Mouse (Mus musculus) lung, embryonic 14.5 days (tissue): Measurements from ENCODE around the gene Surf2. TPM values are rescaled to one million over a fixed set of nuclear protein-coding genes. Genes with fewer than 3 reads are reported as not detected.

Source experiments
- ATAC-seq: fragments of 200-750 bp; cut with Nextera tagmentation; 2 replicates; pipeline ENCODE4 v1.8.0; 2017; ENCODE audit warnings: mild to moderate bottlenecking, moderate TSS enrichment, moderate library complexity; ENCODE audit not compliant: insufficient read depth
- DNase-seq: peaks from one replicate; pipeline ENCODE4 v3.0.0-alpha.2; 2015
- H3K27ac ChIP-seq: fragments of 300-500 bp; sonication (generic); 2 replicates; pipeline ENCODE4 v1.5.1; 2014; ENCODE audit warnings: low read depth, mild to moderate bottlenecking, moderate library complexity
- H3K27me3 ChIP-seq: fragments of 300-500 bp; sonication (generic); 2 replicates; pipeline ENCODE4 v1.6.1; 2014; ENCODE audit warnings: low read length, control low read depth; ENCODE audit not compliant: insufficient read depth
- H3K36me3 ChIP-seq: fragments of 300-500 bp; sonication (generic); 2 replicates; pipeline ENCODE4 v1.6.1; 2014; ENCODE audit warnings: control low read depth; ENCODE audit not compliant: insufficient read depth
- H3K4me1 ChIP-seq: fragments of 300-500 bp; sonication (generic); 2 replicates; pipeline ENCODE4 v1.6.1; 2014; ENCODE audit warnings: antibody characterized with exemption, control low read depth; ENCODE audit not compliant: insufficient read depth
- H3K4me2 ChIP-seq: fragments of 300-500 bp; sonication (generic); 2 replicates; pipeline ENCODE4 v1.6.1; 2014; ENCODE audit warnings: mild to moderate bottlenecking
- H3K4me3 ChIP-seq: fragments of 300-500 bp; sonication (generic); 2 replicates; pipeline ENCODE4 v1.5.1; 2014; ENCODE audit warnings: low read depth, low read length
- H3K9ac ChIP-seq: fragments of 300-500 bp; sonication (generic); 2 replicates; pipeline ENCODE4 v1.6.1; 2014
- H3K9me3 ChIP-seq: fragments of 300-500 bp; sonication (generic); 2 replicates; pipeline ENCODE4 v1.6.1; 2016; ENCODE audit warnings: low read depth, low read length, control low read depth
- CTCF ChIP-seq: IDR thresholded peaks from 2 replicates; pipeline ENCODE4 v1.5.1; 2016; ENCODE audit warnings: antibody characterized with exemption, low read depth
- WGBS: fragments of 180-500 bp; shearing (Covaris S2); extraction: QIAGEN DNeasy Blood & Tissue Kit; methylation state at CpG from one replicate; pipeline ENCODE4 v1.1.7; 2014; 5-methylcytosine and 5-hydroxymethylcytosine counted together
- polyA plus RNA-seq: library from polyadenylated mRNA; unstranded; fragments of >200 nt; fragmentation: Nextera tagmentation; extraction: Ambion mirVana; gene quantifications from 2 replicates; pipeline ENCODE4 v1.2.1, GENCODE M21; 2014

The Surf2 gene
- polyA plus RNA-seq, 1 experiment from 2014 or later, result 33.2 TPM

GRCm38 (mm10) chr2:26908710-26909386 is 7.3 kb upstream of the Surf2 start:
- 77% methylated on average over 18 of the region's 18 CpGs for WGBS
- peak overlapping the region; percentile 87 for H3K4me3 ChIP-seq
- H3K9ac ChIP-seq, result peak overlapping the region; percentile 69
- H3K27ac ChIP-seq, result no peak overlapping the region
- DNase-seq (no peak), ATAC-seq (no peak)
- peak overlapping the region; percentile 69 for H3K4me2 ChIP-seq
- peaks cover 8% of the 10 kb centered on the region; the same call in 1 of the 2 replicates for H3K4me1 ChIP-seq
- no peaks in the 10 kb centered on the region for H3K27me3 ChIP-seq
- no peaks in the 10 kb centered on the region for H3K9me3 ChIP-seq
- H3K36me3 ChIP-seq, result peaks cover 76% of the 10 kb centered on the region
- no peak for TF ChIP-seq CTCF

DNA sequence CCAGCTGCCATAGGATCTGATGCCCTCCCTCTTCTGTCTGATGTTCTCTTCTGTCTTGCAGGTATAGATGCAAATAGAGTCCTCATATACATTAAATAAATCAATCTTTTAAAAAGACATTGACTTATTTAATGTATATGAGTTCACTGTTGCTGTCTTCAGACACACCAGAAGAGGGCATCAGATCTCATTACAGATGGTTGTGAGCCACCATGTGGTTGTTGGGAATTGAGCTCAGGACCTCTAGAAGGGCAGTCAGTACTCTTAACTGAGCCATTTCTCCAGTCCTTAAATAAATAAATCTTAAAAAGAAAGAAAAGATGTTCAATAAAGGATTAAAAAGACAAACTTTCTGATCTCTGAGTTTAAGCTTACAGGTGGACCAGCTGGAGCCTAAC is 6.8 kb upstream of the Surf2 start:
- H3K4me2 ChIP-seq, result peak overlapping the region; percentile 69
- no peaks in the 10 kb centered on the region for H3K27me3 ChIP-seq
- H3K9ac ChIP-seq, result peak overlapping the region; percentile 69
- H3K9me3 ChIP-seq, result no peaks in the 10 kb centered on the region
- peaks cover 81% of the 10 kb centered on the region for H3K36me3 ChIP-seq
- ATAC-seq, result no peak
- DNase-seq, result no peak
- H3K27ac ChIP-seq, result 0 out of 2 replicates have a peak overlapping the region, but pooled peaks have one; percentile 87
- peak overlapping the region; percentile 87 for H3K4me3 ChIP-seq
- peaks cover 8% of the 10 kb centered on the region; the same call in 1 of the 2 replicates for H3K4me1 ChIP-seq
- peak; percentile 37; the same call in 1 of the 2 replicates for TF ChIP-seq CTCF

- H3K4me3 ChIP-seq, result peak within 1 kb of the TSS; percentile 87
- no peaks in the 10 kb centered on the region for H3K9me3 ChIP-seq
- H3K27ac ChIP-seq, result peak within 1 kb of the TSS; percentile 94
- peaks cover 75% of the 10 kb centered on the region for H3K36me3 ChIP-seq
- peak within 1 kb of the TSS; percentile 85 for H3K4me2 ChIP-seq
- under 1% methylated on average over 74 of the region's 74 CpGs for WGBS
- ATAC-seq, result peak; percentile 87
- no peak for TF ChIP-seq CTCF
- DNase-seq, result peak; percentile 100
- H3K27me3 ChIP-seq, result no peaks in the 10 kb centered on the region
- H3K4me1 ChIP-seq, result peaks cover 8% of the 10 kb centered on the region; the same call in 1 of the 2 replicates
- H3K9ac ChIP-seq, result peak within 1 kb of the TSS; percentile 97
These were observed 5.8 kb upstream of the Surf2 start, which contains the start of the genes Med22 and Rpl7a for GRCm38 (mm10) chr2:26910124-26910993. Med22 (minus strand) TSS chr2:26910677. Rpl7a (plus strand) TSS chr2:26910764.

DNA sequence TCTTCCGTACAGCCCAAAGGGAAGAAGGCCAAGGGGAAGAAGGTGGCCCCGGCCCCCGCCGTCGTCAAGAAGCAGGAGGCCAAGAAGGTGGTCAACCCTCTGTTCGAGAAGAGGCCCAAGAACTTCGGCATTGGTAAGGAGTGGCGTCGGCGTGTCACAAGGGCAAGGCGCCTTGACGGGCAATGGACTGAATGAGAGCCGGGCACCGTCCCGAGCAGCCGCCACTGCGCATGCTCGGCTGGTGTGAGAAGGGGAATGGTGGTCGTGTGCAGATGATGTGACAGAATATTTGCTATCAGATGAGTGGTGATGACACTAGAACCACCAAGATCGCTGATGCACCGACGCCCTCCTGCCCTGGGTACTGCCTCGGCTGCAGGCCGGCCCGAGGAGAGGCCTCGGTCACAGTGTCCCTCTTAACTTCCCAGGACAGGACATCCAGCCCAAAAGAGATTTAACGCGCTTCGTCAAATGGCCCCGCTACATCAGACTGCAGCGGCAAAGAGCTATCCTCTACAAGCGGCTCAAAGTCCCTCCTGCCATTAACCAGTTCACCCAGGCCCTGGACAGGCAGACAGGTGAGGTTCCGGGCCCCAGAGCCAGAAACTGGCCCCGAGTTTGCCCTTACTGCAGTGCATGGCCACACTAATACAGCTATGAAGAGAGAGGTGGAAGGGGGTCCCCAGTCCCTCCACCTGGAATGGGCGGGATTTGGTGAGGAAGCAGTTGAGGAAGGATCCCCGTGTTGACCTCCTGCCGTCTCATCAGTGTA is 5.0 kb upstream of the Surf2 start:
- WGBS, result under 1% methylated on average over 35 of the region's 37 CpGs
- DNase-seq (peak; percentile 69), ATAC-seq (peak; percentile 25)
- Histone ChIP-seq H3K27ac (peak overlapping the region; percentile 94), H3K36me3 (peaks cover 67% of the 10 kb centered on the region), H3K9ac (peak overlapping the region; percentile 97), H3K4me2 (peak overlapping the region; percentile 85), H3K9me3 (no peaks in the 10 kb centered on the region), H3K27me3 (no peaks in the 10 kb centered on the region), H3K4me3 (peak overlapping the region; percentile 87), H3K4me1 (peaks cover 8% of the 10 kb centered on the region; the same call in 1 of the 2 replicates)
- no peak for TF ChIP-seq CTCF

GRCm38 (mm10) chr2:26912253-26912770 is 3.9 kb upstream of the Surf2 start:
- Histone ChIP-seq H3K36me3 (peaks cover 56% of the 10 kb centered on the region), H3K27ac (peak overlapping the region; percentile 42; the same call in 1 of the 2 replicates), H3K9ac (peak overlapping the region; percentile 97), H3K9me3 (no peaks in the 10 kb centered on the region), H3K27me3 (no peaks in the 10 kb centered on the region), H3K4me1 (peaks cover 11% of the 10 kb centered on the region), H3K4me3 (peak overlapping the region; percentile 87), H3K4me2 (peak overlapping the region; percentile 85)
- TF ChIP-seq CTCF, result no peak
- ATAC-seq (no peak), DNase-seq (no peak)
- 59% methylated on average over 5 of the region's 5 CpGs for WGBS

DNA sequence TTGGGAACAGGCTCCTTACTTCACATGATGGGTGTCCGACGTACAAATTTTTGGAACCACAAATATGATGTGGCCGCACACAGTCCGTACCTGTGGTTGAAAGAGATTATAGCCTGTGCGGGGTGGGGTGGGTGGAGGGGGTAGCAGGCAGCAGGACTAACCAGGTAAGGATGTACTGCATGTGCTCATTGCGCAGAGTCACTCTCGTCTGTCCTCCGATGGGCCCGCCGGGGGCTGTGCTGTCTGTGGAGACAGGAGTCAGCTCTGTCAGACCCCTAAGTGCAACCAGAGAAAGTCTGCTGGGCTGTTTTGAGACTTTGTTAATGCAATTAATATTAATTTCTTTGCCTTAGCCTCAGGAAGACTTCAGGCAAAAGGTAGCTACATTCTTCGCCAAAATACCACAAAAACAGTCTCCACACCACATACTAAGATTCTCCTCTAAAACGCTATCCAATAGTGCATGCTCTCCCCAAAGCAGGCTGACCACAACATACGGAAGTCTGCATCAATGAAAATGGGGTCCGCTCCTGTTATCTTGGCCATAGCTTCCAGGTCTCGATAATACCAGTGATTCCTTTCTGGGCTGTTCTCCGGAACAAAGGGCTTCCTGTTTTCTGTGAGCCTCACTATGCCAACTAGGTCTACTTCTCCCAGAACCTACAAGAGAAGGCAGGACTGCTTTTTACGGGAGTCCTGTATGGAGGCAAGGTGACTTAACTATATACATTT is 2.6 kb upstream of the Surf2 start:
- WGBS, result 80% methylated on average over 17 of the region's 17 CpGs
- ATAC-seq, result no peak
- peaks cover 10% of the 10 kb centered on the region for H3K4me1 ChIP-seq

More for the DNA sequence above, 2.6 kb upstream of the Surf2 start:
- H3K27me3 ChIP-seq, result no peaks in the 10 kb centered on the region
- H3K4me3 ChIP-seq, result no peak overlapping the region
- no peak for TF ChIP-seq CTCF
- DNase-seq, result no peak
- H3K4me2 ChIP-seq, result no peak overlapping the region
- no peak overlapping the region for H3K9ac ChIP-seq
- H3K36me3 ChIP-seq, result peaks cover 51% of the 10 kb centered on the region
- H3K27ac ChIP-seq, result no peak overlapping the region
- H3K9me3 ChIP-seq, result no peaks in the 10 kb centered on the region
